Mouse (Mus musculus): ENCODE measurements at regions not wholly inside any gene's neighbourhood (a gene's known extent, or its start where the extent isn't known, plus 50 kb on each side); places are given as distances from the start of the nearest gene placed in this dataset.

DNA sequence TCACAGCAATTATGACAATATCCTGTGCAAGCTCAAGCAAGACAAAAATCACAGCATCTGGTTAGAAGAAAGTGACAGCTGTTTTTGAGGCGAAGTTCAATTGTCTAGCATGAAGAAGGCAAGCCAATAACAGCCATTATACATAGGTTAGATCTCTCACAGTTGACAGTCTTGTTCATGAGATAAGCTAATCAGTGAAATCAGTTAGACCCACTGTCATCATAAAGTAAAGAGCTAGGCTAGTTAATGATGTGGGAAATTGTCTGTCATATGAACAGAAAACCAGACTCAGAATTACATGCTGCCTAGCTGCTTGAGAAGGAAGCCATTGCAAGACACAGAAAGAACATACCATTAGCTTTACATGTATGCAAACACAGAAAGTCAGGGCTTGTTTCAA lies 470.2 kb upstream of the 5930422O12Rik start:
- Histone ChIP-seq H3K27ac (ENCODE audit: insufficient read depth, low read length) (no peak overlapping the region), H3K4me3 (ENCODE audit: insufficient read depth, low read length) (no peak overlapping the region), H3K4me1 (ENCODE audit: control insufficient read depth, insufficient read depth, low read length) (no peaks in the 10 kb centered on the region)
- no peak for TF ChIP-seq CTCF (IDR thresholded peaks at IDR 0.05; ENCODE audit: borderline replicate concordance, insufficient read depth, low read length)

DNA sequence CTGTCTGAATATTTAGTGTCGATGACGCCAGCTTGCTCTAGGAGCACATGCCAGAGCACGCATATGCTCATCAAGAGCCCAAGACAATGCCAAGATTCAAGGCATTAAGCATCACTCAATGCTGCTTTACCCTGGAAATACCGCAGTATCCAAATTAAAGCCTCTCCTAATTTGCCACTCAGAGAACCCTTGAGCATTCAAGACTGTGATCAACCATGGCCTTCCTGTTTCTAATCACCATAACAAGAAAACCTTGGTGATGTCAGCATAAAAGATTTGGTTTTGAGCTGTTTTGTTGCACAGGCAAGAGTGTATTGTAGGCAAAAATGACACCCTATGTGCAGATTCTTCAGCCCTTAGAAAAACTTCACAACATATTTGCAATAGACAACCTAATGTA lies 469.7 kb upstream of the 5930422O12Rik start:
- H3K27ac ChIP-seq (ENCODE audit: insufficient read depth, low read length) = no peak overlapping the region
- no peaks in the 10 kb centered on the region for H3K4me1 ChIP-seq (ENCODE audit: control insufficient read depth, insufficient read depth, low read length)
- TF ChIP-seq CTCF (IDR thresholded peaks at IDR 0.05; ENCODE audit: borderline replicate concordance, insufficient read depth, low read length) (no peak), POLR2A (IDR thresholded peaks at IDR 0.05; ENCODE audit: low read depth, low read length) (no peak)
- no peak overlapping the region for H3K4me3 ChIP-seq (ENCODE audit: insufficient read depth, low read length)

DNA sequence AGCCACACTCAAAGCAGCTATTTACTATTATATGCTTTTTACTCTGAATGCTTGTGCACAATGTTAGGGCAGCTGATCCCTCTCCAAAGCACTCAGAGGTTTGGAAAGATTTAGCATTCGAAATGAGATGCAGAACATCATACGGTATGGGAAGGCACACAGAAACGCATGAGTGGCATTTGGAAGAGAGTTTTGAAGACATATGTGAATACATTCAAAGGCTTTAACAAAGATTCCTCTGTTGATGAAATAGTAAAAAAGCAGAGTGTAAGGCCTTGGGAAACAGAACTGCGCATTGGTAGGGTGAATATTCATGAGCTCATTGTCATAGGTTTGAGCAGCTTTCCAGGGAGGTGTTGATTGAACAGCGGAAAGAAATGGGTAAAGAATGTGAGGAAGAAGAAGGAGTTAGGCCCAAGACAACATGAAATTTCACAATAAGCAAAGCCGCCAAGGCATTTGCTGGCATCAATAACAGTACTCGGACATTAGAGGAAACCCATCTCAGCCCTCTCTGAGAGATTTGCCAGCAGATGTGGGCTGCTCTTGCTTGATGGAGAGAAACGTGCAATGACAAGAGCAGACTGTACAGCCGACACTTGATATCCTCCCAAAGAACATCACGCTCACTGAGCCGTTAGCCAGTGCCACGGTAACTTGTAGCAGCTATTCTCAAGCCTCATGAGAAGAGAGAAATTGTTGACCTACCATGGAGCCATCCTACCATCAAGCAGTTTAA lies 469.0 kb upstream of the 5930422O12Rik start:
- H3K27ac ChIP-seq (ENCODE audit: insufficient read depth, low read length) = no peak overlapping the region
- no peaks in the 10 kb centered on the region for H3K4me1 ChIP-seq (ENCODE audit: control insufficient read depth, insufficient read depth, low read length)
- no peak overlapping the region for H3K4me3 ChIP-seq (ENCODE audit: insufficient read depth, low read length)
- TF ChIP-seq CTCF (IDR thresholded peaks at IDR 0.05; ENCODE audit: borderline replicate concordance, insufficient read depth, low read length) (no peak), POLR2A (IDR thresholded peaks at IDR 0.05; ENCODE audit: low read depth, low read length) (no peak)

DNA sequence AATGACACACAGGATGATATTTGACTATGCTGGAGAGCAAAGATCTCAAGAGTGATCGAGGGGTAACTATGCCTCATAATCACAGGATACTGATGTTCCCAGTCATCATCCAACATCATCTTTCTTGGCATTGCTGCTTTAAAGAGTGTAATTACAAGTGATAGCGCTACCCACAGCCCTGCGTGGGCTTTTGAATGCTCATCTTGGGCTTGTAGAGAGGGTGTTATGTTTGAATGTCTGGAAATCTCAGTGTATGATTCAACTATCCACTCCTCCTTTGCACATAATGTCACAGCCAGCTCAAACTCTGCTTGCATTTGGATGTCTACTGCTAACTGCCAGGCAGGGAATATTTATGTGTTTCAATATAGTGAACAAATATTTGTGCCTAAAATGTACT lies 438.3 kb upstream of the 5930422O12Rik start:
- TF ChIP-seq CTCF (IDR thresholded peaks at IDR 0.05; ENCODE audit: borderline replicate concordance, insufficient read depth, low read length) (no peak), POLR2A (IDR thresholded peaks at IDR 0.05; ENCODE audit: low read depth, low read length) (no peak)
- peak overlapping the region; percentile 26; the same call in 1 of the 2 replicates for H3K27ac ChIP-seq (ENCODE audit: insufficient read depth, low read length)
- no peaks in the 10 kb centered on the region; the same call in none of the 2 replicates for H3K4me1 ChIP-seq (ENCODE audit: control insufficient read depth, insufficient read depth, low read length)
- H3K4me3 ChIP-seq (ENCODE audit: insufficient read depth, low read length) = no peak overlapping the region

DNA sequence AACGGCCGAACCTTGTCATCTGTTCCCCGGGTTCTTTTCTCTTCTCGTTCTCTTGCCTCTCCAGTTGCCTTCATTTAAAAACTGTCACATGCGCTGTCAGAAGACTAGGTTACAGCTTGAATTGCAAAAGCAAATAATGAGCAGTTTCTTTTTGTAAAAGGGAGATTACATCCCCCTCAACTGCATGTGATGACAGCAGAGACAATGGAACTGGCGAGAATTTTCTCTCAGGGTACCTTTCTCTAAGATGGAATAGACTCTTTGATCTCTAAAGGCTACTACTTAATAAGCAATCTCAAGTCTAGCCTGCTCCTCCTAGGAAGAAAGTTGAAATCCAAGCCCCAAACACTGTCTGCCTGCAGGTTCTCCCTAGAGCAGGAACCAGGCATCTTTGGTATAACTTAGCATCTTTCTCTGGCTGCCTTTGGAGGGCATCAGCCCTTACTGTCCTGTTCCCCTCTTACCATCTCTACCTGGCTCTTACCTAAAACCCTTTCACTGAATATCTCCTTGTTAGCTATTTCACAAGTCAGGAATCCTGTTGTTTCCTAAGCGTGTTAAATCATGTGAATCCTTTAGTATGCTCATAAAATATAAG lies 424.4 kb upstream of the 5930422O12Rik start:
- no peak overlapping the region for H3K4me3 ChIP-seq (ENCODE audit: insufficient read depth, low read length)
- TF ChIP-seq POLR2A (IDR thresholded peaks at IDR 0.05; ENCODE audit: low read depth, low read length) = no peak

DNA sequence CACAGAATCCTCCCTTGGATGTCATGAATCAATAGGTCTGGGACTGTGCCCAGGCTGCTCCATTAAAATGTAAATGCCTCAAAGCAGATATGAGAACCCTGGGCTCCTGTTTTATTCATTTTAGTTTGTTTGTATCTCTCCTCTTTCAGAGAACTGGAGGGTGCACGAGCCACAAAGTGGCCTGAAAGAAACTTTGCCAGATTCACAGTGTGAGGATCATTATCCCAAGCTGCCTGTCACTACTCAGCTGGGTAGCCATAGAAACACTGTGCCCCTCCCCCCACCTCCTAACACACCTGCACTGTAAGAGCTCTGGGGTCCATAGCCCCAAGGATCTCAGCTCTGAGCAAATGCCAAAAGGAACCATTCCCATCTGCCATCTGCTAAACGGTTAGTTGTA lies 423.9 kb upstream of the 5930422O12Rik start:
- Histone ChIP-seq H3K4me3 (ENCODE audit: insufficient read depth, low read length) (no peak overlapping the region), H3K27ac (ENCODE audit: insufficient read depth, low read length) (no peak overlapping the region), H3K4me1 (ENCODE audit: control insufficient read depth, insufficient read depth, low read length) (no peaks in the 10 kb centered on the region)
- no peak for TF ChIP-seq CTCF (IDR thresholded peaks at IDR 0.05; ENCODE audit: borderline replicate concordance, insufficient read depth, low read length)
- TF ChIP-seq POLR2A (IDR thresholded peaks at IDR 0.05; ENCODE audit: low read depth, low read length) = no peak

More for the DNA sequence above, 424.4 kb upstream of the 5930422O12Rik start:
- no peaks in the 10 kb centered on the region for H3K4me1 ChIP-seq (ENCODE audit: control insufficient read depth, insufficient read depth, low read length)
- no peak overlapping the region for H3K27ac ChIP-seq (ENCODE audit: insufficient read depth, low read length)

DNA sequence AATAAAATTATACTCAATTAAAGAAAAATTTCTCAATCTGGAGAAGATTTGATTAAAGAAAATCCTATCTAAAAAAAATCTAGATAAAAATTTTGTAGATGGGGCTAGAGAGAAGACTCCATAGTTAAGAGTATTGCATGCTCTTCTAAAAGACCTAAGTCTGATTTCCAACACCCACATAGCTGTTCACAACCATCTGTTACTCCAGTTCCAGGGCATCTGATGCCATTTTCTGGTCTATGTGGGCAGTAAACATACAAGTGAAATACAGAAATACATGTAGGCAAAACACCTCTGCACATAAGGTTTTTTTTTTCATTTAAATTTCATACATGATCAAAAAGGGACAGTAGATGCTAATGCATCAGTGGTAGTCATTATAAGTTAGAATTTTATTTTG lies 418.4 kb upstream of the 5930422O12Rik start:
- Histone ChIP-seq H3K4me1 (ENCODE audit: control insufficient read depth, insufficient read depth, low read length) (no peaks in the 10 kb centered on the region; the same call in 1 of the 2 replicates), H3K27ac (ENCODE audit: insufficient read depth, low read length) (no peak overlapping the region), H3K4me3 (ENCODE audit: insufficient read depth, low read length) (no peak overlapping the region)
- no peak for TF ChIP-seq POLR2A (IDR thresholded peaks at IDR 0.05; ENCODE audit: low read depth, low read length)
- TF ChIP-seq CTCF (IDR thresholded peaks at IDR 0.05; ENCODE audit: borderline replicate concordance, insufficient read depth, low read length) = no peak

DNA sequence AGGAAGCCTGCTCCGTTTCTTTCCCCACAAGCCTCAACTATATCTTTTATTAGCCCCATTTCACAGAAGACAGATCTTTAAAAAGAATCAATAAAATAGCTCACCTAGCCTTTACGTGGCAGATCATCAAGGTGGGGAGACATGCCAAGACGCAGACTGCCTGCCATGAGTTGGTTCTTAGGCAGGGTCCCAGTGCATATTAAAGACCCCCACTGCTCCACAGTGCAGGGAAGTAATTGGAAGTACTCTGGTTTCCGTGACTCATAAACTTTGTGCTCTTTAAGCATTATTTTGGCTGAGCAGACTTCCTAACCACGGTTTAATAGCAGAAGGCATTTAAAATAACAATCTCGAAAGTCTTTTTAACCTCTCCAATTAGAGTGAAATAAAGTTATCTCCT lies 415.7 kb upstream of the 5930422O12Rik start:
- Histone ChIP-seq H3K4me3 (ENCODE audit: insufficient read depth, low read length) (no peak overlapping the region), H3K4me1 (ENCODE audit: control insufficient read depth, insufficient read depth, low read length) (no peaks in the 10 kb centered on the region; the same call in 1 of the 2 replicates), H3K27ac (ENCODE audit: insufficient read depth, low read length) (no peak overlapping the region)
- TF ChIP-seq CTCF (IDR thresholded peaks at IDR 0.05; ENCODE audit: borderline replicate concordance, insufficient read depth, low read length) (no peak), POLR2A (IDR thresholded peaks at IDR 0.05; ENCODE audit: low read depth, low read length) (no peak)

DNA sequence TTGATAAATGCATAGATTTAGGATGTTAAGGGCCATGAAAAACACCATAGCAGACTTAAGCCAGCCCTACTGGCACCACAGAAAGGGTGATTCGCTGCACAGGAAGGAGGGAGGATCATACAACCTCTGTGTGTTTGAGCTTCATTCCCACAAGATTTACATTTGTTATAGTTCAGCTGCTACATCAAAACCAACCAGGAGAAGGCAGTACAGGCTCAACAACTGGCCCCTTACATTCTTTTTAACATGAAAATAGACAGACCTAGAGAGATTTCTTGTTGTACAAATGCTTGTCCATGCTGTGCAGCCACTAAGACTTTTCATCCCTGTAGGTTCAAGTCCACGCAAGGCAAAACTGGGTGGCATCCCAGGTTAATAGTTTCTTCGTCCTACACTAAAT lies 412.6 kb upstream of the 5930422O12Rik start:
- no peaks in the 10 kb centered on the region; the same call in 1 of the 2 replicates for H3K4me1 ChIP-seq (ENCODE audit: control insufficient read depth, insufficient read depth, low read length)
- TF ChIP-seq CTCF (IDR thresholded peaks at IDR 0.05; ENCODE audit: borderline replicate concordance, insufficient read depth, low read length) = no peak
- no peak for TF ChIP-seq POLR2A (IDR thresholded peaks at IDR 0.05; ENCODE audit: low read depth, low read length)
- H3K27ac ChIP-seq (ENCODE audit: insufficient read depth, low read length) = no peak overlapping the region
- H3K4me3 ChIP-seq (ENCODE audit: insufficient read depth, low read length) = no peak overlapping the region

DNA sequence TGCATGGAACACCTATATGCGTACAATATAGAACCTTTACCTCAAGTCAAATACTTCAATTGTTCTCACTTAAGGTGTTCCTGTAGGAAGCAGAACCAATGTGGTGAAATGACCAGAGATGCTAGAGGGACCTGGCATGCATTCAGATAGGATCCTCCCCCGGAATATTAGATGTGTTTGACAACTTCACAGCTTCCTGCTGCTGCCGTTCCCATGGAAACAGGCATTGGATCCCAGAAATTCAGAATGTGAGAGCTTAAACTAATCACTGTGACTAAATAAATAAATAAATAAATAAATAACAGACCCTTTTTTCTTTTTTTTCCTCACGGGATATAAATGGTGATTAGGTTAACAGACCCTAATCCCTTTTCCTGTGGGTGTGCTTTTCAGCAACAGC lies 401.5 kb upstream of the 5930422O12Rik start:
- no peak for TF ChIP-seq CTCF (IDR thresholded peaks at IDR 0.05; ENCODE audit: borderline replicate concordance, insufficient read depth, low read length)
- no peak for TF ChIP-seq POLR2A (IDR thresholded peaks at IDR 0.05; ENCODE audit: low read depth, low read length)
- H3K4me3 ChIP-seq (ENCODE audit: insufficient read depth, low read length) = no peak overlapping the region

More for the DNA sequence above, 401.5 kb upstream of the 5930422O12Rik start:
- Histone ChIP-seq H3K27ac (ENCODE audit: insufficient read depth, low read length) (no peak overlapping the region), H3K4me1 (ENCODE audit: control insufficient read depth, insufficient read depth, low read length) (no peaks in the 10 kb centered on the region)
